Mouse (Mus musculus): ENCODE results near the gene Scgb1a1. TPM values are rescaled to one million over a fixed set of nuclear protein-coding genes. Genes with fewer than 3 reads are reported as not detected.

The Scgb1a1 gene
- polyA plus RNA-seq (2015; fragmentation: Nextera tagmentation; extraction: Ambion mirVana), result 1.4 and 2.8 TPM in 2 replicates

GRCm38 (mm10) chr19:9087821-9088220, at the start of gene Scgb1a1:
Gene Scgb1a1 (minus strand): TSS chr19:9087958.

DNA sequence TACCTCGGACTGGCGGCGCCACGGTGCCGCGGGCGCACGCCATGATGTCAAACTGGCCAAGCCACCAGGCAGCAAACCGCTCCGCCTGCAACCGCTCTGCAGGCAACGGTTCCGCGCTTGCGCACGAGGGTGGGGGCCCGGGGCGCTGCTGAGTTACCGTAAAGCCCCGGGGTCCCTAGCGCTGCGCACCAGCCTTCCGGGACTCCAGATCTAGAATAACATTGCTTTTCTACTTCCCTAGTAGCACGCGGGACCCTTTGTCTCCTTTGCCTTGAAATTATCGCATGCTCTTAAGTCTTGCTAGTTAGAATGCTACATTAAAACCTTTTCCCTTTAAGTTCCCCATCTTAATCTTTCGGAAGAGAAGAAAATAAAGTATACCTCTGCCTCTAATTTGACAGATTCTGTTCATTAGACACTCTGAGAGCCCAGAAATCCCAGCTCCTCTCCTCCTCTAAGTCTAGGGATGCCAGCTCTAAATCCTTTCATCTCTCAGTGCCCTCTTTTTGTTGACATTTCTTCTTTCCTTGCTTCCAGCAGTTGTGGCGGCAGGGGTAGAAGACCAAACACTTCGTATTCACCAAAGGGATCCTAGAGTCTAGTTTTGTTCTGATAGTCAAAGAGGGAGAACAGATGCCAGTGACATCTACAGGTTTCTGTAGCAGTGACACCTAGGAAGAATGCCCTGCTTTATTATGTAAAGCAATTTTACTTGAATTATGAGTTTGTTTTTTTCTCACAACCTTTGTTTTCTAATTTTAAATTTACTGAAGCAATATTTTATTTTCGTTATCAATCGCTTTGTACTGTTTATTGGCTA, 48.0 kb upstream of the Scgb1a1 start, which contains the start of gene Asrgl1:
Gene Asrgl1 (minus strand): TSS at position 125 of the 820 bp plus-strand sequence.

Other genes with a start within 250 kb of the Scgb1a1 start
- gene Gng3, start 248.8 kb downstream of the Scgb1a1 start, polyA plus RNA-seq (2015; fragmentation: Nextera tagmentation; extraction: Ambion mirVana), result 0.43 and 0.46 TPM in 2 replicates
- 8.7 and 11.7 TPM in 2 replicates for gene Lrrn4cl, start 237.2 kb downstream of the Scgb1a1 start, polyA plus RNA-seq (2015; fragmentation: Nextera tagmentation; extraction: Ambion mirVana)
- gene Ubxn1, start 216.5 kb downstream of the Scgb1a1 start, polyA plus RNA-seq (2015; fragmentation: Nextera tagmentation; extraction: Ambion mirVana), result 164 and 180 TPM in 2 replicates
- 91.7 and 93.1 TPM in 2 replicates for gene Uqcc3, start 207.0 kb downstream of the Scgb1a1 start, polyA plus RNA-seq (2015; fragmentation: Nextera tagmentation; extraction: Ambion mirVana)
- 28.4 and 33.6 TPM in 2 replicates for gene Lbhd1, start 204.2 kb downstream of the Scgb1a1 start, polyA plus RNA-seq (2015; fragmentation: Nextera tagmentation; extraction: Ambion mirVana)
- not detected in 2 replicates for gene Gm49403, start 204.0 kb downstream of the Scgb1a1 start, polyA plus RNA-seq (2015; fragmentation: Nextera tagmentation; extraction: Ambion mirVana)
- 34.6 and 42.1 TPM in 2 replicates for gene 1810009A15Rik, start 199.1 kb downstream of the Scgb1a1 start, polyA plus RNA-seq (2015; fragmentation: Nextera tagmentation; extraction: Ambion mirVana)
- gene Gm49416, start 199.0 kb downstream of the Scgb1a1 start, polyA plus RNA-seq (2015; fragmentation: Nextera tagmentation; extraction: Ambion mirVana), result not detected in 2 replicates
- 14.6 and 15.7 TPM in 2 replicates for gene Ints5, start 195.0 kb downstream of the Scgb1a1 start, polyA plus RNA-seq (2015; fragmentation: Nextera tagmentation; extraction: Ambion mirVana)
- gene Ganab, start 189.9 kb downstream of the Scgb1a1 start, polyA plus RNA-seq (2015; fragmentation: Nextera tagmentation; extraction: Ambion mirVana), result 23.3 and 26.7 TPM in 2 replicates
- 25.2 and 29.5 TPM in 2 replicates for gene B3gat3, start 167.6 kb downstream of the Scgb1a1 start, polyA plus RNA-seq (2015; fragmentation: Nextera tagmentation; extraction: Ambion mirVana)
- gene Rom1, start 158.6 kb downstream of the Scgb1a1 start, polyA plus RNA-seq (2015; fragmentation: Nextera tagmentation; extraction: Ambion mirVana), result 3.1 and 3.5 TPM in 2 replicates
- 12.5 and 14.2 TPM in 2 replicates for gene Eml3, start 158.4 kb downstream of the Scgb1a1 start, polyA plus RNA-seq (2015; fragmentation: Nextera tagmentation; extraction: Ambion mirVana)
- gene Mta2, start 146.1 kb downstream of the Scgb1a1 start, polyA plus RNA-seq (2015; fragmentation: Nextera tagmentation; extraction: Ambion mirVana), result 51.8 and 59.1 TPM in 2 replicates
- gene Tut1, start 134.1 kb downstream of the Scgb1a1 start, polyA plus RNA-seq (2015; fragmentation: Nextera tagmentation; extraction: Ambion mirVana), result 13.4 and 14.3 TPM in 2 replicates
- gene Eef1g, start 120.9 kb downstream of the Scgb1a1 start, polyA plus RNA-seq (2015; fragmentation: Nextera tagmentation; extraction: Ambion mirVana), result 377 and 401 TPM in 2 replicates
- 65.9 and 67.3 TPM in 2 replicates for gene Ahnak, start 98.7 kb downstream of the Scgb1a1 start, polyA plus RNA-seq (2015; fragmentation: Nextera tagmentation; extraction: Ambion mirVana)
- 10.7 and 14.1 TPM in 2 replicates for gene Asrgl1, start 47.7 kb upstream of the Scgb1a1 start, polyA plus RNA-seq (2015; fragmentation: Nextera tagmentation; extraction: Ambion mirVana)

Measured in skeletal muscle tissue, postnatal 0 days (tissue).